Mouse (Mus musculus): ENCODE measurements around the gene Gm17677. TPM values are rescaled to one million over a fixed set of nuclear protein-coding genes. Genes with fewer than 3 reads are reported as not detected.

The Gm17677 gene
- not detected in 2 replicates for total RNA-seq (2014; rRNA removed; ENCODE audit: low replicate concordance)
- polyA plus RNA-seq (2015; fragmentation: Nextera tagmentation; extraction: Ambion mirVana), result not detected in 2 replicates

GRCm38 (mm10) chr9:35740749-35741148 lies at the start of gene Gm17677:
Gm17677 (plus strand) TSS chr9:35741049.
- Histone ChIP-seq H3K4me2 (ENCODE audit: low read depth, low read length) (no peak within 1 kb of the TSS), H3K27me3 (ENCODE audit: control insufficient read depth, insufficient read depth, low read length) (no peaks in the 10 kb centered on the region), H3K36me3 (replicated peaks; ENCODE audit: control insufficient read depth, insufficient read depth, low read length) (no peaks in the 10 kb centered on the region), H3K9ac (replicated peaks; ENCODE audit: low read depth, low read length) (no peak within 1 kb of the TSS), H3K27ac (ENCODE audit: low read depth) (no peak within 1 kb of the TSS), H3K4me3 (ENCODE audit: low read depth, low read length) (no peak within 1 kb of the TSS), H3K4me1 (ENCODE audit: control insufficient read depth, insufficient read depth) (no peaks in the 10 kb centered on the region), H3K9me3 (replicated peaks; ENCODE audit: control insufficient read depth, low read length) (no peaks in the 10 kb centered on the region)
- ATAC-seq (ENCODE audit: insufficient read depth, low read depth) (no peak), DNase-seq (ENCODE audit: low spot score) (no peak)
- TF ChIP-seq EP300 (IDR thresholded peaks at IDR 0.05; ENCODE audit: low read depth), result no peak
- no peak for TF ChIP-seq CTCF (IDR thresholded peaks at IDR 0.05; ENCODE audit: low read depth)

- Histone ChIP-seq H3K4me1 (ENCODE audit: control insufficient read depth, insufficient read depth) (no peaks in the 10 kb centered on the region), H3K9ac (replicated peaks; ENCODE audit: low read depth, low read length) (no peak overlapping the region), H3K4me2 (ENCODE audit: low read depth, low read length) (no peak overlapping the region), H3K27me3 (ENCODE audit: control insufficient read depth, insufficient read depth, low read length) (no peaks in the 10 kb centered on the region), H3K27ac (ENCODE audit: low read depth) (no peak overlapping the region), H3K9me3 (replicated peaks; ENCODE audit: control insufficient read depth, low read length) (no peaks in the 10 kb centered on the region), H3K36me3 (replicated peaks; ENCODE audit: control insufficient read depth, insufficient read depth, low read length) (no peaks in the 10 kb centered on the region), H3K4me3 (ENCODE audit: low read depth, low read length) (no peak overlapping the region)
- ATAC-seq (ENCODE audit: insufficient read depth, low read depth) (no peak), DNase-seq (ENCODE audit: low spot score) (no peak)
- no peak for TF ChIP-seq EP300 (IDR thresholded peaks at IDR 0.05; ENCODE audit: low read depth)
- no peak for TF ChIP-seq CTCF (IDR thresholded peaks at IDR 0.05; ENCODE audit: low read depth)
Observed at GRCm38 (mm10) chr9:35691924-35692323, 48.9 kb upstream of the Gm17677 start.

- no peaks in the 10 kb centered on the region for H3K36me3 ChIP-seq (replicated peaks; ENCODE audit: control insufficient read depth, insufficient read depth, low read length)
- H3K27ac ChIP-seq (ENCODE audit: low read depth), result no peak overlapping the region
- H3K4me3 ChIP-seq (ENCODE audit: low read depth, low read length), result no peak overlapping the region
- no peaks in the 10 kb centered on the region for H3K27me3 ChIP-seq (ENCODE audit: control insufficient read depth, insufficient read depth, low read length)
- ATAC-seq (ENCODE audit: insufficient read depth, low read depth) (no peak), DNase-seq (ENCODE audit: low spot score) (no peak)
- H3K9me3 ChIP-seq (replicated peaks; ENCODE audit: control insufficient read depth, low read length), result no peaks in the 10 kb centered on the region
- no peaks in the 10 kb centered on the region for H3K4me1 ChIP-seq (ENCODE audit: control insufficient read depth, insufficient read depth)
- no peak overlapping the region for H3K4me2 ChIP-seq (ENCODE audit: low read depth, low read length)
- no peak overlapping the region for H3K9ac ChIP-seq (replicated peaks; ENCODE audit: low read depth, low read length)
- TF ChIP-seq EP300 (IDR thresholded peaks at IDR 0.05; ENCODE audit: low read depth) (no peak), CTCF (IDR thresholded peaks at IDR 0.05; ENCODE audit: low read depth) (no peak)
Observed at GRCm38 (mm10) chr9:35707265-35707664, 33.6 kb upstream of the Gm17677 start.

GRCm38 (mm10) chr9:35756843-35757242 lies 16.0 kb downstream of the Gm17677 start:
- H3K4me3 ChIP-seq (ENCODE audit: low read depth, low read length), result no peak overlapping the region
- H3K9ac ChIP-seq (replicated peaks; ENCODE audit: low read depth, low read length), result no peak overlapping the region
- DNase-seq (ENCODE audit: low spot score) (no peak), ATAC-seq (ENCODE audit: insufficient read depth, low read depth) (no peak)
- no peaks in the 10 kb centered on the region for H3K27me3 ChIP-seq (ENCODE audit: control insufficient read depth, insufficient read depth, low read length)
- H3K27ac ChIP-seq (ENCODE audit: low read depth), result no peak overlapping the region
- H3K4me2 ChIP-seq (ENCODE audit: low read depth, low read length), result no peak overlapping the region
- no peaks in the 10 kb centered on the region for H3K36me3 ChIP-seq (replicated peaks; ENCODE audit: control insufficient read depth, insufficient read depth, low read length)
- no peaks in the 10 kb centered on the region for H3K4me1 ChIP-seq (ENCODE audit: control insufficient read depth, insufficient read depth)
- no peak for TF ChIP-seq CTCF (IDR thresholded peaks at IDR 0.05; ENCODE audit: low read depth)
- TF ChIP-seq EP300 (IDR thresholded peaks at IDR 0.05; ENCODE audit: low read depth), result no peak
- H3K9me3 ChIP-seq (replicated peaks; ENCODE audit: control insufficient read depth, low read length), result no peaks in the 10 kb centered on the region

- H3K4me1 ChIP-seq (ENCODE audit: control insufficient read depth, insufficient read depth), result no peaks in the 10 kb centered on the region
- H3K4me3 ChIP-seq (ENCODE audit: low read depth, low read length), result no peak within 1 kb of the TSS
- ATAC-seq (ENCODE audit: insufficient read depth, low read depth), result no peak
- no peak within 1 kb of the TSS for H3K9ac ChIP-seq (replicated peaks; ENCODE audit: low read depth, low read length)
- H3K27me3 ChIP-seq (ENCODE audit: control insufficient read depth, insufficient read depth, low read length), result no peaks in the 10 kb centered on the region
- TF ChIP-seq CTCF (IDR thresholded peaks at IDR 0.05; ENCODE audit: low read depth) (no peak), EP300 (IDR thresholded peaks at IDR 0.05; ENCODE audit: low read depth) (no peak)
- H3K27ac ChIP-seq (ENCODE audit: low read depth), result no peak within 1 kb of the TSS
- 0 out of 2 replicates have a peak, but pooled peaks cover 7% of the 10 kb centered on the region for H3K9me3 ChIP-seq (replicated peaks; ENCODE audit: control insufficient read depth, low read length)
- no peaks in the 10 kb centered on the region for H3K36me3 ChIP-seq (replicated peaks; ENCODE audit: control insufficient read depth, insufficient read depth, low read length)
- WGBS, result 46% methylated on average over 3 of the region's 3 CpGs
- H3K4me2 ChIP-seq (ENCODE audit: low read depth, low read length), result no peak within 1 kb of the TSS
- DNase-seq (ENCODE audit: low spot score), result no peak
Observed at GRCm38 (mm10) chr9:35778009-35778408, 37.2 kb downstream of the Gm17677 start, which contains the start of gene Gm17727. Gm17727 (minus strand) TSS chr9:35778109.

- no peaks in the 10 kb centered on the region for H3K36me3 ChIP-seq (replicated peaks; ENCODE audit: control insufficient read depth, insufficient read depth, low read length)
- H3K9me3 ChIP-seq (replicated peaks; ENCODE audit: control insufficient read depth, low read length), result 0 out of 2 replicates have a peak, but pooled peaks cover 12% of the 10 kb centered on the region
- no peak for TF ChIP-seq CTCF (IDR thresholded peaks at IDR 0.05; ENCODE audit: low read depth)
- no peak for TF ChIP-seq EP300 (IDR thresholded peaks at IDR 0.05; ENCODE audit: low read depth)
- H3K27me3 ChIP-seq (ENCODE audit: control insufficient read depth, insufficient read depth, low read length), result no peaks in the 10 kb centered on the region
- no peak within 1 kb of the TSS for H3K4me3 ChIP-seq (ENCODE audit: low read depth, low read length)
- DNase-seq (ENCODE audit: low spot score) (no peak), ATAC-seq (ENCODE audit: insufficient read depth, low read depth) (no peak)
- no peak within 1 kb of the TSS for H3K27ac ChIP-seq (ENCODE audit: low read depth)
- 84% methylated on average over 3 of the region's 3 CpGs for WGBS
- no peak within 1 kb of the TSS for H3K9ac ChIP-seq (replicated peaks; ENCODE audit: low read depth, low read length)
- no peak within 1 kb of the TSS for H3K4me2 ChIP-seq (ENCODE audit: low read depth, low read length)
- H3K4me1 ChIP-seq (ENCODE audit: control insufficient read depth, insufficient read depth), result no peaks in the 10 kb centered on the region
Observed at GRCm38 (mm10) chr9:35790001-35790400, 49.2 kb downstream of the Gm17677 start, which contains the start of the genes Gm27235 and D730048I06Rik. Gm27235 (minus strand) TSS chr9:35790101. D730048I06Rik (minus strand) TSS chr9:35790112.

Other genes starting within 250 kb of the Gm17677 start
- gene Gm1113, start 222.8 kb upstream of the Gm17677 start, total RNA-seq (2014; rRNA removed; ENCODE audit: low replicate concordance), result not detected in 2 replicates
- not detected in 2 replicates for gene Gm1113, start 222.8 kb upstream of the Gm17677 start, polyA plus RNA-seq (2015; fragmentation: Nextera tagmentation; extraction: Ambion mirVana)
- gene Ddx25, start 182.5 kb upstream of the Gm17677 start, total RNA-seq (2014; rRNA removed; ENCODE audit: low replicate concordance), result 0.27 TPM in 1 of 2 replicates, not detected in the other
- 0.14 and 0.18 TPM in 2 replicates for gene Ddx25, start 182.5 kb upstream of the Gm17677 start, polyA plus RNA-seq (2015; fragmentation: Nextera tagmentation; extraction: Ambion mirVana)
- 7.9 and 8.6 TPM in 2 replicates for gene Pus3, start 182.5 kb upstream of the Gm17677 start, total RNA-seq (2014; rRNA removed; ENCODE audit: low replicate concordance)
- gene Pus3, start 182.5 kb upstream of the Gm17677 start, polyA plus RNA-seq (2015; fragmentation: Nextera tagmentation; extraction: Ambion mirVana), result 8.4 and 9.2 TPM in 2 replicates
- not detected in 2 replicates for gene Pate2, start 170.8 kb upstream of the Gm17677 start, total RNA-seq (2014; rRNA removed; ENCODE audit: low replicate concordance)
- 0.10 and 0.30 TPM in 2 replicates for gene Pate2, start 170.8 kb upstream of the Gm17677 start, polyA plus RNA-seq (2015; fragmentation: Nextera tagmentation; extraction: Ambion mirVana)
- gene Hyls1, start 170.7 kb upstream of the Gm17677 start, total RNA-seq (2014; rRNA removed; ENCODE audit: low replicate concordance), result 2.9 and 8.8 TPM in 2 replicates
- 7.2 and 8.8 TPM in 2 replicates for gene Hyls1, start 170.7 kb upstream of the Gm17677 start, polyA plus RNA-seq (2015; fragmentation: Nextera tagmentation; extraction: Ambion mirVana)
- gene Pate4, start 129.1 kb upstream of the Gm17677 start, total RNA-seq (2014; rRNA removed; ENCODE audit: low replicate concordance), result not detected in 2 replicates
- not detected in 2 replicates for gene Pate4, start 129.1 kb upstream of the Gm17677 start, polyA plus RNA-seq (2015; fragmentation: Nextera tagmentation; extraction: Ambion mirVana)
- not detected in 2 replicates for gene Pate3, start 92.8 kb upstream of the Gm17677 start, total RNA-seq (2014; rRNA removed; ENCODE audit: low replicate concordance)
- gene Pate3, start 92.8 kb upstream of the Gm17677 start, polyA plus RNA-seq (2015; fragmentation: Nextera tagmentation; extraction: Ambion mirVana), result not detected in 2 replicates
- not detected in 2 replicates for gene Pate1, start 53.7 kb upstream of the Gm17677 start, total RNA-seq (2014; rRNA removed; ENCODE audit: low replicate concordance)
- not detected in 2 replicates for gene Pate1, start 53.7 kb upstream of the Gm17677 start, polyA plus RNA-seq (2015; fragmentation: Nextera tagmentation; extraction: Ambion mirVana)
- gene Gm17727, start 37.1 kb downstream of the Gm17677 start, total RNA-seq (2014; rRNA removed; ENCODE audit: low replicate concordance), result not detected in 2 replicates
- not detected in 2 replicates for gene Gm17727, start 37.1 kb downstream of the Gm17677 start, polyA plus RNA-seq (2015; fragmentation: Nextera tagmentation; extraction: Ambion mirVana)
- gene Gm27235, start 49.1 kb downstream of the Gm17677 start, total RNA-seq (2014; rRNA removed; ENCODE audit: low replicate concordance), result not detected in 2 replicates
- gene Gm27235, start 49.1 kb downstream of the Gm17677 start, polyA plus RNA-seq (2015; fragmentation: Nextera tagmentation; extraction: Ambion mirVana), result not detected in 2 replicates
- not detected in 2 replicates for gene D730048I06Rik, start 49.1 kb downstream of the Gm17677 start, total RNA-seq (2014; rRNA removed; ENCODE audit: low replicate concordance)
- gene D730048I06Rik, start 49.1 kb downstream of the Gm17677 start, polyA plus RNA-seq (2015; fragmentation: Nextera tagmentation; extraction: Ambion mirVana), result not detected in 2 replicates
- not detected in 2 replicates for gene 9230110F15Rik, start 103.1 kb downstream of the Gm17677 start, total RNA-seq (2014; rRNA removed; ENCODE audit: low replicate concordance)
- gene 9230110F15Rik, start 103.1 kb downstream of the Gm17677 start, polyA plus RNA-seq (2015; fragmentation: Nextera tagmentation; extraction: Ambion mirVana), result not detected in 2 replicates
- not detected in 2 replicates for gene 9230113P08Rik, start 167.4 kb downstream of the Gm17677 start, total RNA-seq (2014; rRNA removed; ENCODE audit: low replicate concordance)
- gene 9230113P08Rik, start 167.4 kb downstream of the Gm17677 start, polyA plus RNA-seq (2015; fragmentation: Nextera tagmentation; extraction: Ambion mirVana), result not detected in 2 replicates